Mouse (Mus musculus) heart, embryonic 13.5 days (tissue): ENCODE data around the gene Smad3. TPM values are rescaled to one million over a fixed set of nuclear protein-coding genes. Genes with fewer than 3 reads are reported as not detected.

ENCODE experiments used
- ATAC-seq: fragments of 200-750 bp; cut with Nextera tagmentation; 2 replicates; pipeline ENCODE4 v1.8.0; 2017; ENCODE audit warnings: moderate TSS enrichment; ENCODE audit not compliant: insufficient number of reproducible peaks, low FRiP score, low TSS enrichment; ENCODE audit errors: extremely low read depth
- H3K27ac ChIP-seq: fragments of 300-500 bp; sonication (generic); replicated peaks from 2 replicates; pipeline ENCODE4 v1.5.1; 2015; ENCODE audit warnings: moderate library complexity, mild to moderate bottlenecking, inconsistent platforms
- H3K27me3 ChIP-seq: fragments of 300-500 bp; sonication (generic); replicated peaks from 2 replicates; pipeline ENCODE4 v1.6.1; 2015; ENCODE audit warnings: mild to moderate bottlenecking, inconsistent platforms
- H3K36me3 ChIP-seq: fragments of 300-500 bp; sonication (generic); 2 replicates; pipeline ENCODE4 v1.6.1; 2015; ENCODE audit warnings: mild to moderate bottlenecking, inconsistent platforms
- H3K4me1 ChIP-seq: fragments of 300-500 bp; sonication (generic); 2 replicates; pipeline ENCODE4 v1.6.1; 2015; ENCODE audit warnings: inconsistent platforms
- H3K4me2 ChIP-seq: fragments of 300-500 bp; sonication (generic); 2 replicates; pipeline ENCODE4 v1.6.1; 2015; ENCODE audit warnings: inconsistent platforms, mild to moderate bottlenecking, moderate library complexity
- H3K4me3 ChIP-seq: fragments of 300-500 bp; sonication (generic); 2 replicates; pipeline ENCODE4 v1.5.1; 2015; ENCODE audit warnings: moderate library complexity, mild to moderate bottlenecking, inconsistent platforms
- H3K9ac ChIP-seq: fragments of 300-500 bp; sonication (generic); 2 replicates; pipeline ENCODE4 v1.6.1; 2015; ENCODE audit warnings: inconsistent platforms, mild to moderate bottlenecking, moderate library complexity
- H3K9me3 ChIP-seq: fragments of 300-500 bp; sonication (generic); 2 replicates; pipeline ENCODE4 v1.6.1; 2016; ENCODE audit warnings: inconsistent platforms
- WGBS: fragments of 180-500 bp; shearing (Covaris S2); methylation state at CpG from one replicate; pipeline ENCODE4 v1.1.7; 2015; ENCODE audit warnings: mixed read lengths; 5-methylcytosine and 5-hydroxymethylcytosine counted together
- polyA plus RNA-seq: library from polyadenylated mRNA; unstranded; fragments of >200 nt; fragmentation: Nextera tagmentation; extraction: Ambion mirVana; gene quantifications from 2 replicates; pipeline ENCODE4 v1.2.1, GENCODE M21; 2015

Smad3 gene
- polyA plus RNA-seq, 1 experiment from 2014 or later = 11.3 TPM

GRCm38 (mm10) chr9:63612565-63613515 lies 145.0 kb downstream of the Smad3 start:
- Histone ChIP-seq H3K27ac (no peak overlapping the region; the same call in 1 of the 2 replicates), H3K4me2 (0 out of 2 replicates have a peak overlapping the region, but pooled peaks have one; percentile 11), H3K9ac (peak overlapping the region; percentile 50; the same call in 1 of the 2 replicates), H3K9me3 (no peaks in the 10 kb centered on the region), H3K36me3 (peaks cover 13% of the 10 kb centered on the region), H3K4me1 (peaks cover 48% of the 10 kb centered on the region), H3K4me3 (no peak overlapping the region), H3K27me3 (no peaks in the 10 kb centered on the region)
- ATAC-seq = no peak
- 58% methylated on average over 16 of the region's 16 CpGs for WGBS

GRCm38 (mm10) chr9:63611967-63612366 lies 145.8 kb downstream of the Smad3 start:
- Histone ChIP-seq H3K4me1 (peaks cover 48% of the 10 kb centered on the region), H3K36me3 (peaks cover 4% of the 10 kb centered on the region), H3K27me3 (no peaks in the 10 kb centered on the region), H3K27ac (no peak overlapping the region; the same call in 1 of the 2 replicates), H3K9me3 (no peaks in the 10 kb centered on the region), H3K4me2 (no peak overlapping the region), H3K9ac (no peak overlapping the region), H3K4me3 (no peak overlapping the region)
- 59% methylated on average over 5 of the region's 5 CpGs for WGBS
- ATAC-seq = no peak

GRCm38 (mm10) chr9:63610841-63611366 lies 146.9 kb downstream of the Smad3 start:
- Histone ChIP-seq H3K36me3 (no peaks in the 10 kb centered on the region), H3K9me3 (no peaks in the 10 kb centered on the region), H3K27me3 (no peaks in the 10 kb centered on the region), H3K27ac (peak overlapping the region; percentile 69), H3K4me2 (peak overlapping the region; percentile 37), H3K4me1 (peaks cover 51% of the 10 kb centered on the region), H3K9ac (peak overlapping the region; percentile 63), H3K4me3 (no peak overlapping the region)
- WGBS = 26% methylated on average over 13 of the region's 13 CpGs
- ATAC-seq = no peak

DNA sequence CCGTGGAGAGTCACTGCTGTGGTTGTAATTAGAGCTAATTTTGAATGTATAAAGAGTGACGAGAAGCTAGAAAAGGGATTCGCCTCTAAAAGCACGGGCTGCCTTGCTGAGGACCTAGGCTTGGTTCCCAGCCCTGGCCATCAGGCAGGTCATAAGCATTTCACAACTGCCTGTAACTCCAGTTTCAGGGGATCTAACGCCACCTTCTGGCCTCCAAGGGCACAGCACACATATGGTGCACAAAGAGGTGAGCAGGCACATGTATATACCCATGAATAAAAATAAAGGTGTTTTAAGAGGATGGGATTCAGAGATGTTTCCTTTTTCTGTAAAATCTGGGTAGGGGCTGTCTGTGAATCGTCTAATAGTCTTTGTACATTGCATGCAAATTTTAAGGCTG lies 147.6 kb downstream of the Smad3 start:
- H3K27me3 ChIP-seq = no peaks in the 10 kb centered on the region
- WGBS = 89% methylated on average over 6 of the region's 6 CpGs
- no peaks in the 10 kb centered on the region for H3K36me3 ChIP-seq
- peaks cover 55% of the 10 kb centered on the region for H3K4me1 ChIP-seq
- no peak overlapping the region for H3K4me3 ChIP-seq
- no peak overlapping the region for H3K9ac ChIP-seq
- no peaks in the 10 kb centered on the region for H3K9me3 ChIP-seq
- ATAC-seq = no peak
- peak overlapping the region; percentile 69; the same call in 1 of the 2 replicates for H3K27ac ChIP-seq
- H3K4me2 ChIP-seq = no peak overlapping the region

- Histone ChIP-seq H3K27me3 (no peaks in the 10 kb centered on the region), H3K27ac (no peak overlapping the region), H3K4me2 (no peak overlapping the region), H3K9ac (no peak overlapping the region), H3K9me3 (no peaks in the 10 kb centered on the region), H3K36me3 (no peaks in the 10 kb centered on the region), H3K4me3 (no peak overlapping the region), H3K4me1 (peaks cover 58% of the 10 kb centered on the region)
- WGBS = 96% methylated on average over 2 of the region's 2 CpGs
- ATAC-seq = no peak
Measured at GRCm38 (mm10) chr9:63609776-63610175, 148.0 kb downstream of the Smad3 start.

GRCm38 (mm10) chr9:63609246-63609645 lies 148.5 kb downstream of the Smad3 start:
- H3K4me2 ChIP-seq = no peak overlapping the region
- WGBS = 71% methylated on average over 8 of the region's 8 CpGs
- no peaks in the 10 kb centered on the region for H3K27me3 ChIP-seq
- peaks cover 62% of the 10 kb centered on the region for H3K4me1 ChIP-seq
- H3K36me3 ChIP-seq = no peaks in the 10 kb centered on the region
- H3K27ac ChIP-seq = no peak overlapping the region
- ATAC-seq = no peak
- no peak overlapping the region for H3K9ac ChIP-seq
- H3K9me3 ChIP-seq = no peaks in the 10 kb centered on the region
- no peak overlapping the region for H3K4me3 ChIP-seq

GRCm38 (mm10) chr9:63608006-63608405 lies 149.8 kb downstream of the Smad3 start:
- Histone ChIP-seq H3K27me3 (no peaks in the 10 kb centered on the region), H3K9ac (no peak overlapping the region), H3K27ac (no peak overlapping the region), H3K4me1 (peaks cover 62% of the 10 kb centered on the region), H3K36me3 (no peaks in the 10 kb centered on the region), H3K4me2 (no peak overlapping the region), H3K9me3 (no peaks in the 10 kb centered on the region), H3K4me3 (no peak overlapping the region)
- WGBS = 78% methylated on average over 6 of the region's 6 CpGs
- ATAC-seq = no peak

DNA sequence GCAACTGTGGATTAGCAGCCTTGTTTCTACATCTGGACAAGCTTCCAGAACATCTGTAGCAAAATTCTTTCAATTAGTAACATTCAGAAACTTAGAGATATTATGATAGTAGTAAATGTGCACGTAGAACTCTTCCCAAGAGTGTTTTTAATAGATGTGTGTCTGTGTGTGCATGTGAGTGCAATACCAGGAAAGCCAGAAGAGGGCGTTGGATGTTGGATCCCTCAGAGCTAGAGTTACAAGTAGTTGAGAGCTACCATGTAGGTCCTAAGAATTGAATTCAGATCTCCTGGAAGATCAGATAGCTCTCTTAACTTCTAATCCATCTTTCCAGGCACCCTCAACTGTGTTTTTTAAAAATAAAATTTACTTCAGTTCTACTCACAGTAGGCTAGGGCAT lies 151.2 kb downstream of the Smad3 start:
- H3K4me2 ChIP-seq = no peak overlapping the region
- no peaks in the 10 kb centered on the region for H3K9me3 ChIP-seq
- no peaks in the 10 kb centered on the region for H3K36me3 ChIP-seq
- H3K4me3 ChIP-seq = no peak overlapping the region
- 67% methylated on average over 2 of the region's 2 CpGs for WGBS
- no peak for ATAC-seq
- H3K27me3 ChIP-seq = no peaks in the 10 kb centered on the region
- H3K27ac ChIP-seq = no peak overlapping the region
- H3K4me1 ChIP-seq = peaks cover 52% of the 10 kb centered on the region
- H3K9ac ChIP-seq = no peak overlapping the region

GRCm38 (mm10) chr9:63603849-63604248 lies 153.9 kb downstream of the Smad3 start:
- Histone ChIP-seq H3K9me3 (no peaks in the 10 kb centered on the region), H3K9ac (peak overlapping the region; percentile 89), H3K36me3 (no peaks in the 10 kb centered on the region), H3K4me2 (peak overlapping the region; percentile 87), H3K4me3 (peak overlapping the region; percentile 77), H3K27me3 (no peaks in the 10 kb centered on the region), H3K27ac (peak overlapping the region; percentile 22; the same call in 1 of the 2 replicates), H3K4me1 (peaks cover 31% of the 10 kb centered on the region)
- no peak for ATAC-seq
- WGBS = 40% methylated on average over 6 of the region's 6 CpGs

DNA sequence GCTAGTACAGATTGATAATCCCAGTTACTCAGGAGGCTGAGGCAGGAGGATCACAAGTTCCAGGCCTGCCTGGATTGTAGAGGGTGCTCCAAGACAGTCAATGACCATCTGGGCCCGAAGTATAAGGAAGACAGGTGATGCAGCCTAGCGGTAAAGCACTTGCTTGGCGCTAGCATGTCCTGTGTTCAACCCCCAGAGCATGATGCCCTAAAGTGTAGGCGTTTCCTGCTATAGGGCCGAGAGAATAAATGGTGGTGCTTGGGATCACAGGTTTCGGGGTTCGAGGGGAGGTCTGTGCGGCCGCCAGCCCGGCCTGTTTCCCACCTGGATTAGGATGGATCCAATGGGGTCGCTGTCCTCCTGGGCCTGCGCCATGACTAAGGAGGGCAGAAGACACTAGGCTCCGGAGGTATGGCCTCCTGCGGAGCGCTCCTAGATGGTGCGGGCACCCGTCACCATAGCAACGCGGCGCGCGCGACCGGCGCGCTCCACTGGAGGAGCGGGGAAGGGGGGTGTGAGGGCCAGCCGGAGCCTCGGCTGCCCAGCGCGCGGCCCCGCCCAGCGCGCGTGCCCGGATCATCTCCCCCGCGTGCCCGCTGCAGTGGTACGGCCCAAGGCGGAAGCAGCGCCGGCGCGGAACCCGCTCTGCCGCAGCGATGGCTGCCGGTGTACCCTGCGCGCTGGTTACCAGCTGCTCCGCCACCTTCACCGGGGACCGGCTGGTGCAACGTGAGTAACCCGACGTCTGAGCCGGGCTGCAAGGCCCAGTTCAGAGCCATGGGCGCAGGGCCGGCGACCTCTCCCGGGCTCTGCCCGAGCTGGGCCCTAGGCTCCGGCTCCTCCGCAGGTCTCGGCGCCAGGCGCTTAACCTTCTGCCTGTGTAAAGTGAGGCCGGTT lies 155.5 kb downstream of the Smad3 start, which contains the start of the genes Iqch and Aagab:
Gene Iqch (minus strand): TSS at position 451 of the 897 bp plus-strand sequence.
Gene Aagab (plus strand): TSS at position 618 of the 897 bp plus-strand sequence.
- H3K27me3 ChIP-seq = no peaks in the 10 kb centered on the region
- H3K9me3 ChIP-seq = no peaks in the 10 kb centered on the region
- 2% methylated on average over 69 of the region's 70 CpGs for WGBS
- peak within 1 kb of the TSS; percentile 89 for H3K9ac ChIP-seq
- H3K36me3 ChIP-seq = no peaks in the 10 kb centered on the region
- H3K4me3 ChIP-seq = peak within 1 kb of the TSS; percentile 77
- H3K27ac ChIP-seq = peak within 1 kb of the TSS; percentile 22
- H3K4me1 ChIP-seq = peaks cover 31% of the 10 kb centered on the region
- peak within 1 kb of the TSS; percentile 87 for H3K4me2 ChIP-seq
- ATAC-seq = peak; percentile 100
